Mouse (Mus musculus): Measurements from ENCODE around the gene Atp6ap1l.
"Not testable (repeated sequence)": the region's sequence is repeated elsewhere in the genome, so short reads cannot be mapped to it uniquely, and the experiment has no call there.

Atp6ap1l gene

DNA sequence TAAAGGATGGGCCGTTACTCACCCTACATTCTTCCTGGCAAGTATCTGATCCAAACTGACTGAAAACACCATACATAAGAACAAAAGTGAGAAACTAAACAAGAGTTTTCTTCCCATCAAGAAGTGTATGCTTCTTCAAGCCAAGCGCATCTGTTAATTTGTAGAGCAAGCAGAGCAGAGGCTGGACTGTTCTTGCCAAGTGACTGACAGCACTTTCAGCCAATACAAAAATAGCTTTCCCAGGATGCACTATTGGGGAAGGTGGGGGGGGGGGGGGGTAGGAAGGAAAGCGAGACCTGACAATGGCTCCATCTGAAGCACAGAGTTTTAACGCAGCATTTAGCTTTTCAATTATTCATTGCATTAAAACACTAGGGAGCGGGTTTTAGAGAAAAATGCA is at the start of gene Atp6ap1l:
Atp6ap1l (minus strand) TSS at position 180 of the 400 bp plus-strand sequence.
- no peak for DNase-seq

DNA sequence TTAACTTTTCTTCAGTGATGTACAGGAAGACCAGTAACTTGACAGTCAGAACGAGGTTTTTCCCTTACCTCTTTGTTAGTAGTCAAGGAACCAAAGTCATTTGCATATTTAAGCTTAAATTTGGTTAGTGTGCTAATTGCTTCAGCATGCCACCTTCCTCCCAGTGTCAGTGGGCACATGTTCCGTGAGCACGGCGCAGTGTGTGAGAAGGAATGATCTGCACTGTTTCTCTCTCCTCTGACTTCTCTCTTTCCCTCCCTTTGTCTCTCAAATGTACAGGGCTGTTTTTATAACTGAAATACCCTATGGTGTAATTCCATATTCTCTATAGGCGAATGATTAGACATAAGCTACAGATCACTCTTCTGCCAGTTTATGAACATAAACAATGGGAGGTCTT is 34.4 kb upstream of the Atp6ap1l start:
- no peak for DNase-seq

DNA sequence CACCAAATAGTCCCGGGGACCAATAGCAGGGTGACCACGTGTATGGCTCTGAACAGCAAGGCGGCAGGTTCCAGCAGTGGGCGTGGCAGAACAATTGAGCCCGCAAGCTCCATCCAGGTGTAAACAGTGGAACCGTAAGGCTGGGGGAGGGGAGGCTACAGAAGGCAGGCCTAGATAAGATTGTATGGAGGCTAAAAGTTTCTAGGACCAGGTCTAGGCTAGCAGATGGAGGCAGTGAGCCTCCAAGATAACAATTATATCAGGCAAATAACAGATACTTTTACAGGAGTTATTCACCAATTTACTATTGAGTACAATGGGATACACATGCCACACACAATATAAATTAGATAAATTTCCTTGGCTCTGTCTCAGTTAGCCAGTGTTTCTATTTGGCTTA is 34.0 kb upstream of the Atp6ap1l start:
- no peak for DNase-seq

DNA sequence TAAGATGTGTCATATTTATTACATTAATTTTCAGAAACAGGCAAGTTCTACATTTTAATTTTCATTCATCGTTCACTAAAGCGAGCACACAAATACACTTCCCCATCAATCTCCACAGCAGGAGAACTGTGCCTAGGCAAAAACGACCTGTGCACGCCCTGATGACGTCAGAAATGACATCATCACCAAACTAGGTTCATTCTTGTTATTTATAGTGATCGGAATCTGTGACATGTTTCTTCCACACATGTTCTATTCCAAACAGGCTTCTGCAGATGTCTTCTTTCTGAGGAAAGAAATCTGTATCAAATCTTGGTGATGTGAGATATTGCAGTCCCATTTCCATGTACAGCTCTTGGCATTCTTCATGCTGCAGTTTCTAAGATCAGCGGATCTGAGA is 30.7 kb upstream of the Atp6ap1l start:
- no peak for DNase-seq

DNA sequence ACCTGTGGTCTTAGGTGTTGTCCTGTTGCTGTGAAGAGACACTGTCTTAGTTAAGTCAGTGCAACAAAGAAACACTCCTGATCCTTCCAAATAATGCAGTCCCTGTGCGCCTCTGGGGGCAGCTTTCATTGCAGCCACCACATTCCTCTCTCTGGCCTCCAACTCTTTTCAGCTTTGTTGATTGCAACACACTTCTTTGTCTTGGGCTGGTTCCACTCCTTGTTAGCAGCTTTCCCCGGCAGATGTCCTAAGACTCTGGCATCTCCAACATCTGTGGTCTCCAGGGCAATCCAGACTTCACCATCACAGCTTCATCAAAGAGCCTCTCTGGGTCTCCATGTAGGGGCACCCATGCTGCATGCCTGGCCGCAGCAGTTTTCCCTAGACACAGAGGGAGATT is 28.1 kb upstream of the Atp6ap1l start:
- DNase-seq: no peak

DNA sequence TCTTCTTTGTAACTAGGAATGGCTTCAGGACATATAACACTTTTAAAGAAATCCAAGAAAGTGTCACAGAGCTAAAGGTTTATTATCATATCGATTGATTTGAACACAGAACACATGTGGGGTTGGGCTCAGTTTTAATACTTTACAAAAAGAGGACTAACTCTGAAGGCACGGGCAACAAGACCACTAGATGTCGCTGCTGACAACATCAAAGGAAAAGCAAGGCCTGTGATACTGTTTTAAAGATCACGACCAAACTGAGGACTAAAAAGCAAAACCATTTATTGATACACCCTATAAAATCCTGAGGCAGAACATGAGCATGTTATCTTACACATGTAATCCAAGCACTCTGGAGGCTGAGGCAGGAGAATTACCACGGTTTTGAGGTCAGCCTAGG is 24.7 kb upstream of the Atp6ap1l start:
- DNase-seq: peak; percentile 34

DNA sequence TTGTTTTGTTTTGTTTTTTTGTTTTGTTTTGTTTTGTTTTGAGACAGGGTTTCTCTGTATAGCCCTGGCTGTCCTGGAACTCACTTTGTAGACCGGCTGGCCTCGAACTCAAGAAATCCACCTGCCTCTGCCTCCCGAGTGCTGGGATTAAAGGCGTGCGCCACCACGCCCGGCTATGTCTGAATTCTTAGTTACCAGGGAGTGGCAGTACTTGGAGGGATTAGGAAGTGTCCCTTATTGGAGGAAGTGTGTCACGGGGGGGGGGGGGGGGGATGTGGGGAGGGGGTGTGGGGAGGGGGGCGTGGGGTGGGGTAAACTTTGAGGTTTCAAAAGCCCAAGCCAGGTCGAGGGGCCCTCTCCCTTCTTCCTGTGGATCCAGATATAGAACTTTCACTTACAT is 23.1 kb upstream of the Atp6ap1l start:
- DNase-seq: not testable (repeated sequence)

DNA sequence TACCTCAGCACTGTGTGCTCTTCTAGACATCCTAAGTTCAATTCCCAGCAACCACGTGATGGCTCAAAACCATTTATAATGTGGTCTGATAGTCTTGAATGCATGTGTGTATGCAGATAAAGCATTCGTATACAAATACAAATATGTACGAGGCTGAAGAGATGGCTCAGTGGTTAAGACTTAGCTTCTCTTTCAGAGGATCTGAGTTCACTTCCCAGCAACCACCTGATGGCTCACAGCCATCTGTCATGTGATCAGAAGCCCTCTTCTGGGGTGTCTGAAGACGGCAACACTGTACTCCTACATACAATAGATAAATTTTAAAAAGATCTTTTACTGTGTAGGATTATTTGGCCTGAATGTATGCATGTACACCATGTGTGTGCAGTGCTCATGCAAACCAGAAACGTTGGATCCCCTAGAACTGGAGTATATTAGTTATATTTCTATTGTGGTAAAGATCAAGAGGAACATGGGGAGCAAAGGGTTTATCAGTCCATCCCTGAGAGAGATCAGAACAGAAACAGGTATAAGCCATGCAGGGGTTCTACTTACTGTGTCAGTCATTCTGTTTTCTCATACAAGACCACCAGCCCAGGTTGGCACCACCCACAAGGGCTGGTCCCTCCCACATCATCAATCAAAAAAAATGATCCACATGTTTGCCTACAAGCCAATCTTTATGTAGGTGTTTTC is 21.9 kb upstream of the Atp6ap1l start:
- DNase-seq: no peak

DNA sequence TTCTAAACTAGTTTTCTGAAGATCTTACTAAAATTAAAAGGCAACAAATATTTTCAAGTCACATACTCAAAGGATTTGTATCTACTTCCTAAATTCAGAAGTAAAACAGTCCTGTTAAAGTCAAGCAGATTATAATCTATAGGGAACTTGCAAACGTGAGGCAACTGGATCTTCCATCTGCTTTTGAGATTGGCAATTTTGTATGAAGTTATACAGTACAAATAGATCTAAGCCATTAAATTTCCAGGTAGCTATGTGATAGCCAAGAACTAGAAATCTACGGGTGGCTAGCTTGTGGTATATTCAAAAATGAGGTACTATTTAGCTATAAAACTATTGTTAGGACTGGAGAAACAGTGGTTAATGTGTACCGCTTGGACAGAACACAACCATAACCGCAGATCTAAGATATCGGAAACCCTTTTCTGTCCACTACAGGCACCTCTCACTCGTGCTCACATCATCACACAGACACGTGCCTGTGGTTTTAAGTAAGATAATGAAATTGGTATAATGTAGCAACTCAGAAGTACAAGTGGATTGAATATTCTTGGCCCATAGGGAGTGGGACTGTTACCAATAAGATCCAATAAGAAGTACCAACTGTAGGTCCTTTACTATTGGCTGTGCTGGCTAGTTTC is 21.1 kb upstream of the Atp6ap1l start:
- DNase-seq: no peak

DNA sequence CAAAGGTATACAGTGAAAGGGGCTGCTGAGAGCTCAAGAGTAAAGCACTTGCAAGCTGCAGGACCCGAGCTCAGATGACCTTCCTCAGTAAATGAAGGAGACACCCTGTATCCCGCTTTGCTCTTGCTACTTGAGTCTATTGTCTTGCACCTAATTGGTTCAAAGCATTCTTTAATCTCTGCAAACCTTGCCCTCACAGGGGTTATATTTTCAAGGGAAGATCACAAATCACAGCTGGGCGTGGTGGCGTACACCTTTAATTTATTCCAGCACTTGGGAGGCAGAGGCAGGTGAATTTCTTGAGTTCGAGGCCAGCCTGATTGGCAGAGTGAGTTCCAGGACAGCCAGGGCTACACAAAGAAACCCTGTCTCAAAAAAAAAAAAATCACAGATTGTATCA is 20.0 kb upstream of the Atp6ap1l start:
- DNase-seq: no peak

DNA sequence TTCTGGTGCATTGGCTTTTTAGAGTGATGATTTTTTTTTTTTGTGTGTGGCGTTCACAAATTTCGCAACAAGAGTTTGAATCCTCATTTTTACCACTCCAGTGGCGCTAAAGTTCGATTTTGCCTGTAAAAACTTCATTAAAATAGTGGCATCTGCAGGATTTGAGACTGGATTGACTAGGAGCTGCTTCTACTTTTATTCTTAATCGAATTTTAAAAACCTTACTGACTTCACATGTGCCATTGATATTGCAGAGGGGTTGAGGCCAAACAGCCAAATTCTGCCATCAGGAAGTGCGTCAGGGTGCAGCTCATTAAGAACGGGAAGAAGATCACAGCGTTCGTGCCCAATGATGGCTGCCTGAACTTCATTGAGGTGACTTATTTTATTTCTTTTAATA is 18.9 kb upstream of the Atp6ap1l start:
- DNase-seq: no peak

DNA sequence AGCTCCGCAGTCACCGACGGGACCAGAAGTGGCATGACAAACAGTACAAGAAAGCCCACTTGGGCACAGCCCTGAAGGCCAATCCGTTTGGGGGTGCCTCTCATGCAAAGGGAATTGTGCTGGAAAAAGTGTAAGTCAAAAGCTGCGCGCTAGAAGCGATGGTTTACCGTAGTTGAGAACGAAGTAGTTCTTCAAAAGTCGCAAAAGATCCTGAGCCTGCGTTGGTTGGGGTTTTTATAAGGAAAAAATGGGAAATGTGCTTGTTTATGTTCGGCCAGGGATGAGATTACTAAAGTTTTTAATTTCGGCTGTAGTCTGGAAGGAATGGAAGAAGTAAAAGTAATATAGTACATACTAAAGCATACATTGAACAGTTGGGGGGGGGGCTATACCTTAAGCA is 18.5 kb upstream of the Atp6ap1l start:
- DNase-seq: not testable (repeated sequence)

DNA sequence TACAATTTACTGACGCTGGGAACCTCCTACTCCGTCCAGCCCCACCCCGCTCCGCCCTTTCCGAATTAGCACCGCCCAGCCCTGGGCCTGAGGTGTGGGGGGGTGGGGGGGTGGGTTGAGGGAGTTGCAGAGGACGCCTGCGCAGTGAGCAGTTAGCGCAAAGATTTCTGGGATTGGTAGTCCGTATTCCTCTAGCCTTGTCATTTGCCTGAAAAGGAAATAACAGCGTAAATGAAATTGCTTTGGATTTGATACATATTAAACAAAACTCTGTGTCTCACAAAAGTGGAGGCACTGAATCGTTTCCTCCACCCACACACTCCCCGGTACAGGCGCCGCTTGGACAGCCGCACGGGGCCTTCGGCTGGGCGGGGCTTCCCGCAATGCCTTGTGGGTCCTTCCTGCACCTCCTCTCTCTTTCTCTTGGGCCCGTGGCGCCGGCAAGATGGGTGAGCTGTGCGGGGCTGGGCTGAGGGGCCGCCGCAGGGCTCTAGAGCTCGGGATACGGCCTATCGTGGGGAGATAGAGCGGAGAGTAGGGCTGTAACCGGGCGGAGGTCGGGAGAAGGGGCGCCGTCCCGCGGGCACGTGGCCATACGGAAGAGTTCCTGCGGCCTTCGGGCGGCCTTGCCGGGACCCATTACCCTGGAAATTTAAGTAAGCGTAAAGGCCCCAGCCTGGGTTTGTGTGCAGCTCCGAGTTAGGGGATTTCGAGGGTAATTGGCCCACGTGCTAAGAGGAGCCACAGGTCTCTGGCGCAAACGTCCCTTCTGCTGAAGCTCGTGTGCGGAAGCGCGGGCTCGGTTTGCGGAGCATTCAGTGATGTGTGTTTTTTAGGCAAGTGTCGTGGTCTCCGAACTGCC is 17.8 kb upstream of the Atp6ap1l start, which contains the start of gene Rps23:
Rps23 (plus strand) TSS at position 208 of the 862 bp plus-strand sequence.
- DNase-seq: peak; percentile 90

DNA sequence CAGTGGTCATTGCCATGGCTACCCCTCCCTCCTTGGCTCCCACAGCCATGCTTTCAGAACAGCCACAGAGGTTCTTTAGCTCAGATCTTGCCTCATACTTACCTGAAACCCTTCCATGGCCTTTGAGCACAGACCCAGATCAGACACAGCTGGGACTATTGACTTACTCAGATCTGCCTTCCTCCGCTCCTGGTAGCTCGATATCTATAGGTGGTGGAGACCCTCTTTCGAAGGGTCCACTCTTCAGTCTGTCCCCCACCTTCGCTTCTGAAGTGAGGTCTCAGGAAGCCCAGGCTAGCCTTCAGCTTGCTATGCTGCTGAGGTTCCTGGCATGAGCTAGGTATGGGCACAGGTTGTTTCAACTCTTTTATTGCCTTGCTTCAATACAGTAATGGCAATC is 9.6 kb upstream of the Atp6ap1l start:
- no peak for DNase-seq

DNA sequence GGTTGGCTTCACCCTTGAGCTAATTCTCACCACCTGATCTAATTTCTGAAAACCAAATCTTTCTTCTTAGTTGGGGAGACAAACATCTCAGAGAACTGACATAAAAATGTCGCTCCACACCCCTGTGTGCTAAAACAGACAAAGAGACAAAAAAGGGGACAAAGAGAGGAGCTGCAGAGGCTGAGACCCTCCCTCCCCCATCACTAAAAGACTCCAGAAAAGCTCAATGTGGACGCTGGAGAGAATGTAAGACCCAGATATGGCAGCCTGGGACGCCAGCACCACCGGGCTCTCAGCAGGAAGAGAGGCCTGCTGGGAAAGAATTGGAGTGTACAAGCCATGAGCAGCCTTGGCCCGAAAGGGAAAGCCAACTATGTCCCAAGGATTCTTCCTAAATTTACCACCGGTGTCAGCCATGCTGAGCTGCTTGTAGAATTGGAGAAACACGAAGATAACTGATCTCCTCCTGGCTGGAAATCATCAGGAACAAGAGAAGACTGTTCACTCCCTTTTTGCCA is 8.6 kb upstream of the Atp6ap1l start:
- no peak for DNase-seq

DNA sequence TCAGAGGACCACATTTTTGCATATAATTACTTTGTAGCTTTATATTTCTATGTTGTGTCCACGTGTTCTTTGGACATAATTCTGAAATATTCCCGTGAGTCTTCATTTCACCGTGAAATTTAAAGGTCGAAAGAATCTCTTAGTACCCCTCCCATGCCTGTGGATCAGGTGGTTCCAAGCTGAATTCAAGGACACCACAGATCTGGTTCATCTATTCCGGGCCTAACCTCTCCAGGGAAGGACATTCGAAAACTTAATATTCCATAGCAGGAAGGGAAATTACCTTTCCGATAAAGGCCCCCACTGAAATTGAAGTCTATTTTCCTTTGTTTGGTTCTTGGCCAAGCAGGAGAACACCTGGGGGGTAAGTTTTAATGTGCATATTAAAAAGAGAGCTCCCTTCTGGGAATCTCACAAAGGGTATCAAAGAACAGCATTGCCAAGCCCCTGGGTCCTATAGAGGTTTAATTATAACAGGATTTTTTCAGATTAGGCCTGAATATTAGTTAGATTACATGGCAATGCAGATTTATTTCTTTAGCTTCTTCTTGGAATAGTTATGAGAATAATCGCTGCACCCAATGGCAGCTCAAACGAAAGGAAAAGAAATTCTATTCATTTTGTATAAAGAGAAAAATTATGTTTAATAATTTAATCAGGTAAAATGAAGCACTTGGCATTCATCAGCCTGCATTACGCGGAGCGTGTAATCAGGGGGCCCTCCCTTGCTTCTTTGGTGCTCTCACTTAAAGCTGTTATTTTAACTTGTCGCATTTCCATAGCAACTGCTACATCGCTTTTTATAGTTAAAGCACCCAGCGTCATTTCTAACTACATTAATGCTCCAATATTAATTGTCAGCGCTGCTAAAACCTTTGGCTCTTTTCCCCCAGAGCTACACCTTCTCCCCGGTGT is 7.9 kb upstream of the Atp6ap1l start:
- DNase-seq: no peak

DNA sequence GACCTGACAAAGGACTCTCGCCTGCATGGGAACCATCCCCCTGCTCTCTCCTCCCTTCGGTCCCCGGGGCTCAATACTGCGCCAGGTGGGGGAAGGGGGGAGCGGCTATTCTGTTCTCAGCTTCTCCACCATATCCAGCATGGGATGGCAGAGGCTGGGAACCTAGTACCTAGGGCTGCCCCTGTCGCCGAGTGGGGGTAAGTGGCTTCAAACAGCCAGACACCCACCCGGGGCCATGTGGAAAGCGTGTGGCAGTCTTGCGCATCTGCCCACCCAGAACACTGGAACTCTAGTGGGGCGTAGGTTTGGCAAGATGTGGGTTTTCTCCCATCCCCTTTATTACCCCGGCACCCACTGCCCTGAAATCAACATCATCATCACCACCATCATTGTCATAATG is 2.2 kb upstream of the Atp6ap1l start:
- no peak for DNase-seq

DNA sequence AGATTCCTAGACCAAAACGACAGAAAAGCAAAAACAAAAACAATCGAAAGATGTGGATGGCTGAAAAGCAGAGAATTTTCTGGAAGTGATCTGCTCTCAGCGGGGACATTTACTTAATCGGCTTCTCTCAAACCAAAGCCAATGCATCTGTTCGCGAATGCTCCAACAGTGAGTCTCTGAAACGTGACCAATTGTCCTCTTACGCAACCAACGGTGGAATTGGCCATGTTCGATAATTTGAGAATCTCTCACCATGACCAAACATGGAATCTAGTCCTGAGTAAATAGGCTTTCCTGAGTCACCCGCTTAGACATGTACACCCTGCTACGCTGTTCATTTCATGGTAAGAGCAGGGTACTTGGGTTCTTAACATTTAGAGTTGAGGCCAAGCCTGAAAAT is 8.3 kb downstream of the Atp6ap1l start:
- no peak for DNase-seq

DNA sequence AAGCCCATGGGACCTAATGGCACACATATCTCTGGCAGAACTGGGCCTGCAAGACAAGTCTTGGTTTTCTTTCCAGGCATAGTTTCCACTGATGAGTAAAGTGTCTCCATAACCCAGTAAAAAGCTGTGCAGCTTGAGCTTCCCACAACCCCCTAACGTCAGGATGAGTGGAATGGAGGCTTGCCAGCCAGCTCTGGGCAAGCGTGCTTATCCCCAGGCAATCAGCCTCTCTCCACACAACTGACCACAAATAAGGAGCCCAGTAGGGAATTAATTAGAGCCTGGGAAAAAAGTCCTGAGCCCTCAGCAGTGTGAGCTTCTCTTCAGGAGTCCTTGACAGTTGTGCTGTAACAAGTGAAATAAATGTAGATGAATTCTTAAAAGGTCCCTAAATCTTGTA is 9.1 kb downstream of the Atp6ap1l start:
- DNase-seq: peak; percentile 21

DNA sequence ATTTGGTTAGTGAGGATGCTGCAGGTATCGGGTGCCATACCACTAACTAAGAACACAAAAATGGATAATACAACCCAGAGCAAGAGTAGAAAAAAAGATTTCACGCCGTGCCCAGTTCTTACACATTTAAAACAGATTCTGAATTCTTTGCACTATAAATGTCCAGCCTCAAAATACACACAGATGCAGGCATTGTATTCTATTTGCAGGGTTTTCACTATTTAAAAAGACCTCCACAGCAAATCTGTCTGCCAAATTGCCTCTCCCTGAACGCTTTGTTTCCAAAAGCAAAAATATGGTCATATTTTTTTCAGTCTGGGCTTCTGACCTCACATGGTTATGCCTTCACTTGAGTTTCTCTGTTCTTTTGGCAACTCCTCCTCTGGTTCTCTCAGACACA is 10.3 kb downstream of the Atp6ap1l start:
- no peak for DNase-seq

DNA sequence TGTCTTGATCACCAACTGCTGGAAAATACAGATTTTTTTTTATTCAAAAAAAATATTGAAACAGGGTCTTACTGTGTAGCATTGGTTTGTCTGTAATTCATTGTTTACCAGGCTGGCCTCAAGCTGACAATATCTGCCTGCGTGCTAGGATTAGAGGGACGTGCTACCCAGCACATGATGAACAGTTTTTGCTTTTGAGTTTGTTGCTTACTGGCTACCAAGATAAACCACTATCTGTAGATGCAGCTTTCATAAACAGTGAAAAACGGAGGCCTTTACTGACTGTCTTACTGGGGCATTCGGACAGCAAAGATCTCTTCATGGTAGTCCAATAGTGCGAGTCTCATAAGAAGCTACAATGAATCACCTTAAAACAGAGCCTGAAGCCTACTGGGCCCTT is 15.0 kb downstream of the Atp6ap1l start:
- DNase-seq: no peak

DNA sequence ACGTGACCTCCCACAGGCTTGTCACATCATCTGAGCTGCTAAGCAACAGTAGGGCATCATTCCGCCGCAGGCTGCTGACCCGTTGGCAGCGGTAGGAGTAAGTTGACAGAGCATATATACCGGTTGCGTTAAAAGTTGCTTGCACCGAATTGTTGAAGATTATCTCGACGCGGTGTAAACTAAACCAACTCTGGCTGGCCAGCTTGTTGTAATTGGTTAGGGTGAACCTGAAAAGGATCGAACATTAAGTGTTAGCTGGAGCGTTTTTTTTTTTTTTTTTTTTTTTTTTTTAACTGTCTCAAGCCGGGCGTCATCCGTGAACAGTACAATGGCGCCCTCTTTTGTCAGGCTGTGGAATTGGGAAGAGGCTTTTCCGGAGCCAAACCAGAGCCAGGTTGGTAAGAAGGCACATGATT is 18.6 kb downstream of the Atp6ap1l start:
- DNase-seq: peak; percentile 15

All from cerebellum, adult 11-12 months (tissue).